Mouse (Mus musculus): Measurements from ENCODE around the gene Atp2b2. TPM values are rescaled to one million over a fixed set of nuclear protein-coding genes. Genes with fewer than 3 reads are reported as not detected.

Gene Atp2b2
- total and polyA plus RNA-seq, 3 experiments = 0.04 TPM; not detected in 2

GRCm38 (mm10) chr6:113998413-113998812, 44.0 kb downstream of the Atp2b2 start:
- no peaks in the 10 kb centered on the region for H3K79me2 ChIP-seq (ENCODE audit: control insufficient read depth, insufficient read depth, low read length, poor library complexity)
- DNase-seq (ENCODE audit: low read depth, low spot score) = no peak
- H3K9me3 ChIP-seq (replicated peaks; ENCODE audit: insufficient read depth, low read length) = no peaks in the 10 kb centered on the region
- no peaks in the 10 kb centered on the region for H3K27me3 ChIP-seq (ENCODE audit: control insufficient read depth in 1 of 2, insufficient read depth in 2 of 2, low read length in 2 of 2)
- H3K4me3 ChIP-seq (ENCODE audit: control insufficient read depth in 1 of 2, insufficient read depth in 1 of 2, low read depth in 2 of 2, low read length in 2 of 2) = no peak overlapping the region
- H3K36me3 ChIP-seq (ENCODE audit: control insufficient read depth in 1 of 2, insufficient read depth in 2 of 2, low read length in 2 of 2) = no peaks in the 10 kb centered on the region
- H3K9ac ChIP-seq (ENCODE audit: control insufficient read depth, low read depth, low read length, poor library complexity, severe bottlenecking) = no peak overlapping the region
- no peaks in the 10 kb centered on the region for H3K4me1 ChIP-seq (ENCODE audit: control insufficient read depth in 1 of 2, insufficient read depth in 2 of 2, low read length in 2 of 2)
- H3K27ac ChIP-seq (ENCODE audit: control insufficient read depth, low read depth, low read length) = no peak overlapping the region
- TF ChIP-seq KAT2A (conservative IDR thresholded peaks at IDR 0.05; ENCODE audit: low read depth, low read length) (no peak), CHD2 (IDR thresholded peaks at IDR 0.05; ENCODE audit: low read length) (no peak), TAL1 (IDR thresholded peaks at IDR 0.05; ENCODE audit: low read length) (no peak)

GRCm38 (mm10) chr6:113994176-113994575, 48.2 kb downstream of the Atp2b2 start:
- DNase-seq (ENCODE audit: low read depth, low spot score) = no peak
- Histone ChIP-seq H3K27me3 (ENCODE audit: control insufficient read depth in 1 of 2, insufficient read depth in 2 of 2, low read length in 2 of 2) (no peaks in the 10 kb centered on the region), H3K9ac (ENCODE audit: control insufficient read depth, low read depth, low read length, poor library complexity, severe bottlenecking) (no peak overlapping the region), H3K27ac (ENCODE audit: control insufficient read depth, low read depth, low read length) (no peak overlapping the region), H3K79me2 (ENCODE audit: control insufficient read depth, insufficient read depth, low read length, poor library complexity) (no peaks in the 10 kb centered on the region), H3K4me1 (ENCODE audit: control insufficient read depth in 1 of 2, insufficient read depth in 2 of 2, low read length in 2 of 2) (no peaks in the 10 kb centered on the region), H3K36me3 (ENCODE audit: control insufficient read depth in 1 of 2, insufficient read depth in 2 of 2, low read length in 2 of 2) (no peaks in the 10 kb centered on the region), H3K9me3 (replicated peaks; ENCODE audit: insufficient read depth, low read length) (no peaks in the 10 kb centered on the region), H3K4me3 (ENCODE audit: control insufficient read depth in 1 of 2, insufficient read depth in 1 of 2, low read depth in 2 of 2, low read length in 2 of 2) (no peak overlapping the region)
- no peak for TF ChIP-seq KAT2A (conservative IDR thresholded peaks at IDR 0.05; ENCODE audit: low read depth, low read length)
- no peak for TF ChIP-seq ZC3H11A (IDR thresholded peaks at IDR 0.05; ENCODE audit: low read depth, low read length)
- TF ChIP-seq EP300 (IDR thresholded peaks at IDR 0.05; ENCODE audit: low read depth in 1 of 2, low read length in 2 of 2) = no peak
- TF ChIP-seq NRF1 (IDR thresholded peaks at IDR 0.05; ENCODE audit: insufficient read depth, low read depth, low read length, poor library complexity, severe bottlenecking) = no peak
- no peak for TF ChIP-seq USF2 (IDR thresholded peaks at IDR 0.05; ENCODE audit: borderline replicate concordance in 1 of 2, insufficient read depth in 1 of 2, low read depth in 1 of 2, low read length in 2 of 2)
- TF ChIP-seq MYC (IDR thresholded peaks at IDR 0.05; ENCODE audit: low read depth, low read length) = no peak
- no peak for TF ChIP-seq GABPA (IDR thresholded peaks at IDR 0.05; ENCODE audit: low read depth, low read length)
- no peak for TF ChIP-seq ELF1 (IDR thresholded peaks at IDR 0.05; ENCODE audit: low read depth, low read length)
- TF ChIP-seq MYB (IDR thresholded peaks at IDR 0.05; ENCODE audit: low read depth, low read length) = no peak
- no peak for TF ChIP-seq JUND (IDR thresholded peaks at IDR 0.05; ENCODE audit: low read depth, low read length)
- no peak for TF ChIP-seq MXI1 (IDR thresholded peaks at IDR 0.05; ENCODE audit: low read depth, low read length)
- TF ChIP-seq TBP (IDR thresholded peaks at IDR 0.05; ENCODE audit: low read depth, low read length) = no peak
- no peak for TF ChIP-seq USF1 (IDR thresholded peaks at IDR 0.05; ENCODE audit: low read depth, low read length)
- no peak for TF ChIP-seq POLR2AphosphoS2 (IDR thresholded peaks at IDR 0.05; ENCODE audit: low read length)
- no peak for TF ChIP-seq MAZ (IDR thresholded peaks at IDR 0.05; ENCODE audit: low read depth, low read length)

Data from MEL (cell line).